Mouse (Mus musculus) Patski (cell line): ENCODE measurements around the gene Serpinb13. TPM values are rescaled to one million over a fixed set of nuclear protein-coding genes. Genes with fewer than 3 reads are reported as not detected.

Experiments
- ATAC-seq: fragments of 100-300 bp; one replicate; pipeline ENCODE4 v1.8.0; 2021
- CTCF ChIA-PET: fragments of 350-600 bp; sonication (Branson Sonifier 250); formaldehyde crosslinking; loops from one replicate; lab custom pipeline; 2022; ENCODE audit warnings: inconsistent platforms; lab: Charles Lee
- POLR2A ChIA-PET: fragments of 350-600 bp; sonication (Branson Sonifier 250); formaldehyde crosslinking; loops from one replicate; lab custom pipeline; 2022; ENCODE audit warnings: antibody characterized with exemption, inconsistent platforms; lab: Charles Lee
- DNase-seq: peaks from one replicate; pipeline ENCODE4 v3.0.0-alpha.2; 2011; ENCODE audit warnings: low read depth, low spot score
- H3K27me3 ChIP-seq: fragments of 371-371 bp; one replicate; pipeline ENCODE4 v1.5.1; 2021
- CTCF ChIP-seq: fragments of 100-300 bp; IDR thresholded peaks from one replicate; pipeline ENCODE4 v1.5.1; 2021
- in situ Hi-C: fragments of 300-500 bp; cut with MboI; formaldehyde crosslinking; loops from 3 replicates; pipeline ENCODE4 v1.11.1; 2018; ENCODE audit warnings: low pct_unique_long_range_greater_than_20kb, mixed read lengths
- polyA plus RNA-seq: library from polyadenylated mRNA; unstranded; gene quantifications from one replicate; pipeline ENCODE4 v1.2.3, GENCODE M21; 2021

Serpinb13 gene
- polyA plus RNA-seq = not detected

DNA sequence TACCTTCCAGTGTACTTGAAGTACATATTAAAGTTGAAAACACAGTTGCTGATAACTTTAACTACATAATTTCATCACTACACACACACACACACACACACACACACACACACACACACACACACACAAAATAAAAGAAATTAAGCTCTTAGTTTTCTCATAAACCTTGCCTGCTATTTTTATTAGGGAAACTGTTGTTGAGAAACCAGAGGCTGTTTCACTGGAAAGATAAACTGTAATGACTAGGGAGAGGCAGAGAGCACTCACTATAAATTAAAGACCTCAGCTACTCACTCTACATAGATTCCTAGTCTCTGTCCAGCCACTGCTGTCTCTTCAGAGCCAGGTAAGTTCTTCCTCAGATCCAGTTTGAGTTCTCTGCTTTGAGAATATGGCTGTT lies at the start of gene Serpinb13:
Serpinb13 (plus strand) TSS at position 301 of the 400 bp plus-strand sequence.
- in situ Hi-C loops = no loop called here
- DNase-seq (no peak), ATAC-seq (no peak)
- no peaks in the 10 kb centered on the region for H3K27me3 ChIP-seq
- no peak for TF ChIP-seq CTCF
- ChIA-PET CTCF (interaction anchor here (0.7 kb wide), 1 partner anchor 21 kb away, joined by 3 read pairs; no protein-coding TSS in a partner anchor), POLR2A (no interaction called here)

- no peak for TF ChIP-seq CTCF
- ATAC-seq (no peak), DNase-seq (no peak)
- in situ Hi-C loops = no loop called here
- CTCF ChIA-PET = no interaction called here
- H3K27me3 ChIP-seq = peaks cover 4% of the 10 kb centered on the region
- POLR2A ChIA-PET = no interaction called here
Measured at GRCm38 (mm10) chr1:106931954-106932353, 48.8 kb upstream of the Serpinb13 start.

DNA sequence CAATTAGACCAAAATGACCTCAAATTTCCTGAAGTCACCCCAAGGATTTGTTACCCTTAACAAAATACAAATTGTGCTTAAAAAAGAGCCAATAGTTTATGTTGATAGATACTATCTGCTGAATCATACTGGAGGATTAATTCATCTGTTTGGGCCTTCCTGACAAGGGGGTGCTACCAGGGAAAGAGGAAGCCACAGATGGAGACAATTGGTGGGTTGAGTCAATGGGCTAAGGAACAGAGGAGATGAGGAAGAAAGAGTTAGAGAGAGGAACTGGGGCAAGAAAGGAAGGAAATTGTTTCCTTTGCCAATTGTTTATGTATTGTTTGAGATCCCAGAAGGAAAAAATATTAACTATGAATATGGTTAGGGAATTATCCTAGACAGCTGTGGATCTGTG lies 47.1 kb upstream of the Serpinb13 start:
- in situ Hi-C loops = no loop called here
- DNase-seq (no peak), ATAC-seq (no peak)
- ChIA-PET CTCF (interaction anchor here (1.5 kb wide), 1 partner anchor 11 kb away, joined by 4 read pairs; no protein-coding TSS in a partner anchor), POLR2A (no interaction called here)
- H3K27me3 ChIP-seq = peaks cover 4% of the 10 kb centered on the region
- TF ChIP-seq CTCF = no peak

DNA sequence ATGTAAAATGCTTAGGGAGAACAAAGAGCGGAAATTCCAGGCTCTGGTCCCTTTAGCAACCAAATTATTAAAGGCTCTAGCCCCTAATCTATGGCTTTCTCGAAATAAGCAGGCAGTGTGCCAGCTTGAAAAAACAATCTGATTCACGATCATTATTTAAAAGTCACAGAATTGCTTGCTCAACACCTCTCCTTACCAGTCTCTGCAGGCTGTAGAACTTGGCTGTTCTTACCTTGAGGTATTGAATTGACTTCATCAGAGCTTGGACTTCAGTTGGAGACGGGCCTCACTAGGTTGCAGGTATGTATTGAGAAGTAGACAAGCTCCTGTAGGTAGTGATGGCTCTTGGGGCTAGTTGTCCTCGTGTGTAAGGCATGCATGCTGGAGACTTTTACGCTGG lies 46.5 kb upstream of the Serpinb13 start, which contains the start of gene Serpinb12:
Serpinb12 (plus strand) TSS at position 185 of the 400 bp plus-strand sequence.
- no peak for DNase-seq
- peaks cover 4% of the 10 kb centered on the region for H3K27me3 ChIP-seq
- in situ Hi-C loops = no loop called here
- no peak for TF ChIP-seq CTCF
- ChIA-PET POLR2A (no interaction called here), CTCF (interaction anchor here (0.8 to 1.5 kb wide), 2 partner anchors 10 to 25 kb away, joined by 3 to 4 read pairs; no protein-coding TSS in a partner anchor)
- no peak for ATAC-seq

DNA sequence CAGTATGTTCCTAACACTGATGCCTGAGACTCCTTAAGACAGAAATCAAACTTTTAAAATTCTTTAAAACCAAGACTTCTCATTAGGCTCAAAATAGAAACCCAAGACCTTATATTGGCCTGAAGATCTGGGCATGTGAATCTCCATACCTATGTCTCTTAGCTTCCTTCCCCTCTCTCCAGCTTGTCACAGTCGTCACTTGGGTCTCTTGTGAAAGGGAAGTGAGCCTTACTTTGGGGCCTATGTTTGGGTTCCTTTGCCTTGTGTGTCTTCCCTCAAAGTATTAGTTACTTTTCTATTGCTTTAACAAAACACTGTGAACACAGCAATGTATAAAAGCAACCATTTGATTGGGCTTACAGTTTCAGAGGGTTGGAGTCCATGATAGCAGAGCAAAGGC lies 33.6 kb upstream of the Serpinb13 start:
- in situ Hi-C loops = no loop called here
- DNase-seq = no peak
- ChIA-PET CTCF (no interaction called here), POLR2A (no interaction called here)
- TF ChIP-seq CTCF = no peak
- H3K27me3 ChIP-seq = no peaks in the 10 kb centered on the region
- ATAC-seq = no peak

DNA sequence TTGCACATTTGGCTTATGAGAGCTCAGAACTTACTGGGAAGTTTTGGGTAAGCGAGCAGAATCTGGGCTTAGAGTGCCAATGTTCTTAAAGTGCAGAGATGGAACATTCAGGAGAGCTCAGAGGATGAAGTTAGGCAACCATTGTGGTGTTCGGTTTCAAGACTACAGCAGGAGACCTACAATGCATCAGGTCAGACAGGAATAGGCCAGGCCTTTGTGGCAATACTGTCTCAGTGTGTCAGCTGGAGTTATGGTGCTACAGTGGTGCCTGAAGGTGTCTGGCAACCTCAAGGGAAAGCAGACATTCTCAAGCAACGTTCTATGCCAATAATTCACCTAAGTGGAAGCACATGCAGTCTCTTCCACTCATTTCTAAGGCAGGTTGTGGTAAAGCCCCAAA lies 20.8 kb upstream of the Serpinb13 start:
- ATAC-seq = no peak
- in situ Hi-C loops = no loop called here
- H3K27me3 ChIP-seq = no peaks in the 10 kb centered on the region
- TF ChIP-seq CTCF = no peak
- ChIA-PET CTCF (interaction anchor here (1.2 kb wide), 1 partner anchor 20 kb away, joined by 3 read pairs; no protein-coding TSS in a partner anchor), POLR2A (no interaction called here)
- no peak for DNase-seq

GRCm38 (mm10) chr1:106961023-106961422 lies 19.8 kb upstream of the Serpinb13 start:
- ChIA-PET CTCF (interaction anchor here (0.8 kb wide), 1 partner anchor 53 kb away, joined by 3 read pairs; no protein-coding TSS in a partner anchor), POLR2A (no interaction called here)
- peak; percentile 41 for TF ChIP-seq CTCF
- in situ Hi-C loops = no loop called here
- H3K27me3 ChIP-seq = no peaks in the 10 kb centered on the region
- no peak for ATAC-seq
- no peak for DNase-seq

GRCm38 (mm10) chr1:106983092-106983491 lies 2.3 kb downstream of the Serpinb13 start:
- POLR2A ChIA-PET = no interaction called here
- DNase-seq (no peak), ATAC-seq (no peak)
- no peak for TF ChIP-seq CTCF
- in situ Hi-C loops = no loop called here
- H3K27me3 ChIP-seq = no peaks in the 10 kb centered on the region
- CTCF ChIA-PET = no interaction called here

GRCm38 (mm10) chr1:106983865-106984264 lies 3.1 kb downstream of the Serpinb13 start:
- in situ Hi-C loops = no loop called here
- ChIA-PET CTCF (no interaction called here), POLR2A (no interaction called here)
- TF ChIP-seq CTCF = no peak
- ATAC-seq = no peak
- H3K27me3 ChIP-seq = no peaks in the 10 kb centered on the region
- no peak for DNase-seq

DNA sequence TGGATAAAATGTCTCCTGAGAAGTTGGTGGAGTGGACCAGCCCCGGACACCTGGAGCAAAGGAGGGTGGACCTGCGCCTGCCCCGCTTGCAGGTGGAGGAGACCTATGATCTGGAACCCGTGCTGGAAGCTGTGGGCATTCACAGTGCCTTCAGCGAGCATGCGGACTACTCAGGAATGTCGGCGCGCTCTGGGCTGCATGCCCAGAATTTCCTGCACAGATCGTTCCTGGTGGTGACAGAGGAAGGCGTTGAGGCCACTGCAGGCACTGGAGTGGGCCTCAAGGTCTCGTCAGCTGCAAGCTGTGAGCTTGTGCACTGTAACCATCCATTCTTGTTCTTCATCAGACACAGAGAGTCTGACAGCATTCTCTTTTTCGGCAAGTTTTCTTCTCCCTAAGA lies 19.6 kb downstream of the Serpinb13 start:
- no peak for DNase-seq
- peak; percentile 47 for ATAC-seq
- no peak for TF ChIP-seq CTCF
- ChIA-PET POLR2A (no interaction called here), CTCF (no interaction called here)
- in situ Hi-C loops = no loop called here
- no peaks in the 10 kb centered on the region for H3K27me3 ChIP-seq

GRCm38 (mm10) chr1:107001754-107002153 lies 21.0 kb downstream of the Serpinb13 start:
- in situ Hi-C loops = no loop called here
- POLR2A ChIA-PET = no interaction called here
- CTCF ChIA-PET = no interaction called here
- no peak for TF ChIP-seq CTCF
- no peaks in the 10 kb centered on the region for H3K27me3 ChIP-seq
- ATAC-seq = no peak
- DNase-seq = no peak

- no peak for ATAC-seq
- in situ Hi-C loops = loop anchor here (5.0 kb wide), 1 partner anchor 211 kb away; no protein-coding TSS in a partner anchor
- ChIA-PET CTCF (no interaction called here), POLR2A (no interaction called here)
- DNase-seq = no peak
- TF ChIP-seq CTCF = no peak
- no peaks in the 10 kb centered on the region for H3K27me3 ChIP-seq
Measured at GRCm38 (mm10) chr1:107006316-107006715, 25.5 kb downstream of the Serpinb13 start.
